Mouse (Mus musculus) cerebellum, adult 18-20 months (tissue): Measurements from ENCODE around the gene Naa20.

Source experiments
- DNase-seq, 2 experiments: peaks; one replicate each; pipeline ENCODE4 v3.0.0; 2021

Naa20 gene

DNA sequence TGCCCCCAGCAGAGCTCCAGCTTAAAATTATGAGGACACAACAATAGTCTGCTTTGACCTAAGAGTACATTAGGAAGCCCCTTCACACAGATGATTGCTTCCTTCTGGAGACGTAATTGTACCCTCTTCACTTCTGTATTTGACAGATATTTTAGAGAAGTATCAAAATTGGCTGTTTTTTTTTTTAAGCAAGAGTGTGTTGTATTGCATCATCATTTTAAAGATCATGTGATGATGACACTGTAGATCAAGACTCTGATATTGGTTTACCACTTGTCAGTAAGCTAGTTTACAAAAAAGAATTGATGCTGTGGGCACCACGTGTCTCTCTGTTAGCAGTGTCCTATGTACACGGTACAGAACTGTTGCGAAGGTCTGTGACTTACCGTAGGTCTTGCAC, 50.8 kb downstream of the Naa20 start:
- DNase-seq: no peak

DNA sequence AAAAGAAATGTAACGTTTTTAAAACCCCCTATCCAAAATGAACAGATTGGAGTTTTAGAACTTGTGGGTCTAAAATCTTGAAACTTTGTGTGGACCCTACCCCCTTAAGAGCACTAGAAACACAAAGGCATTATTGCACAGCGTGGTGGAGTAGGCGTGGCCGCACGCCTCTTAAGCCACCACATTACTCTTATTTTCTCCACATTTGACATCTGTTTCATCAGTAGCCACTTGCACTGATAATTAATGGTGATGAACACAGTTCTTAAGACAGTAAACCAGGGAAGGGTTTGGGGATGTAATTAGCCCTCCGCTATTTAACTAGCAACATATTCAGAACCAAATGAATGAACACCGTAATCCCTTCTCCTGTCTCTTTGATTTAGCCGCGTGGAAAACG, 53.9 kb downstream of the Naa20 start:
- DNase-seq: no peak

DNA sequence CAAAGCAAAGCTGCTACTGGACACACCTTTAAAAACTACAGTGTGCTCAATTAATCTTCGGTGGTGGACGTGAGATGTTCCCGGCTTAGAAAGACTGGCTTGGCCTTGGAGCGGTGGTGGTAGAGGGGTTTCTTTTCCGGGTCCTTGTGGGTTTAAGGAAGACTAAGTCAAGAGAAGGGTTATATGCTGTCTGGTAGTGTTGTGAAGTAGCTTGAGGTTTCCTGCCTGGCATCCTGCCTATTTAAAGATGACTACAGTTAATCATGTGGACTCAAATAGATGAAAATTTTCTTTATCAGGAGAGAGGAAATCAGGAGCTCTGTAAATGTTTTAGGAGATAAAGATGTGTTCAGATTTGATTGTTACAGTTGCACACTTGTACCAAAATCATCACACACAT, 54.4 kb downstream of the Naa20 start:
- DNase-seq: no peak

DNA sequence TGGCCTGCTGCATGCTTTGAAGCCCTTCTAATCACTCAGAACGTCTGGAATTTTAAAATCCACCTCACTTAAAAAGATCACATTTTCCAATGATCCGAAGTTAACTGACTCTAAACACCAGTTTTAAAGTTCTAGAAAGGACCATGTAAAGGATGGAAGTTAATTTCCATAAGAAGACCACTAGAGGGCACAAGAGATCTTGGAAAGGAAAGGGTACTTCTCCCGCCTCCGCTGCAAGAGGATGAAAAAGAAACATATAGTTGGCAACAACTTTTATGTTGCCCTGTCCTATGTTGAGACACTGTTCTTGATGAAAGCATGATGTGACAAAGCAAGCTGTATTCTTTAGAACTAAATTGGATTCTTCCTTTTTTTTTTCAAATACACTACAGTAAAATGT, 55.6 kb downstream of the Naa20 start:
- DNase-seq: peak in 1 of 2 experiments; percentile 15

DNA sequence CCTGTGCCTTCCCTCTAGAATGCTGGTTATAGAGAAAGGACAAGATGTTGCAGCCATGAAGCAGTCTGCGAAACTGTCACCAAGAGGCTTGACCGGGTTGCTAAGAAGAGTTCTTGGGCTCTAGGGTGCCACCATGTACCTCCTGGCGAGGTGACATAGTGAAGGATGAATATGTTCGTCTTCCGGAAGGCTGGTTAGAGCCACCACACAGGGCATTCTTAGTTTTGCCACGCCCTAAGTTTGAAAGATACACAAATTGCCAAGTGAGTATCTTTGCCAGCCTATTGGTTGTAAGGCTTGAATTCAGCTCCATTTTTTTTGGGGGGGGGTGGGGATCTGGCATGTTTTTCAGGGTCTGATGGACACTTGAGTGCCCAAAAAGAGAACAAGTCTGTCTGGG, 56.2 kb downstream of the Naa20 start:
- no peak for DNase-seq

DNA sequence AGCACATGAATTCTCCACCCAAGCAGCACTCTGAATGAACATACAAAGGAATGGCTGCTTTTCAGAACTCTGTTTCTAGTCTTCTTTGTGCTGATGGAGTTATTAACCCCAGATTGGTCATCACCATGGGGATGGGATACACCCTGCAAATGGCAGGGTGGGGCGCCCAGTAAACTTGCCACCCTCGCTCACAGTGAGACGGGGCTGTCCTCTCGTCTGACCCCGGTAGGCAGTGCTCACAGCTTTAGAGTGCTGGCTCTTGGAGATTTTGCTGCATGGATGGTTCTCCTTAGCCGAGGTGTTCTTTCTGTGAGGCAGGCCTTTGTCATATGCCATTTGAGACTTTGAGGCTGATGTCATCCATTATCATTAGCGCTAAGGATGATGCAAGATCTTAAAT, 56.7 kb downstream of the Naa20 start:
- no peak for DNase-seq

DNA sequence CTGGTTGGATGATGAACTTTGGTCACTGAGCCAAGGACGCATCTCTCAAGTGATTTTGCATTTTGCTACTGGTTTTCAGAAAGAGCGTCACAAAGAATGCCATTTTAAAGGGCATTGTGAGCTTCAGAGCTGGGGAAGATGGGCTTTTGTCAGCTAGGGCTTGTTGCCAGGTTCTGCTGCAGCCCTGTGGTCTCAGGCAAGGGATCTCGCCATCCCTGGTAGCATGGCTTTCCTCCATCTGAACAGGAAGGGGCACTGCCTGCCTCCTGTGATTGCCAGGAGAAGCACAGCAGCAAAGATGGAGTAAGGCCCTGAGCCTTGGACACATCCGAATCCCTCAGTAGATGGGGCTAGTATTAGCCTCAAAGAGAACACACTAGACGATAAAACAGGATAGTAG, 60.0 kb downstream of the Naa20 start:
- DNase-seq: no peak
